Mouse (Mus musculus): ENCODE measurements around the gene Adcy3.

Gene Adcy3

GRCm38 (mm10) chr12:4180507-4180906, 47.6 kb downstream of the Adcy3 start:
- no peak for DNase-seq (ENCODE audit: low spot score)

GRCm38 (mm10) chr12:4184648-4185047, 51.7 kb downstream of the Adcy3 start:
- DNase-seq (ENCODE audit: low spot score), result no peak

GRCm38 (mm10) chr12:4188171-4189059, 55.5 kb downstream of the Adcy3 start:
- peak; percentile 58 for DNase-seq (ENCODE audit: low spot score)

GRCm38 (mm10) chr12:4189060-4189447, 56.2 kb downstream of the Adcy3 start:
- DNase-seq (ENCODE audit: low spot score), result no peak

GRCm38 (mm10) chr12:4192514-4192913, 59.6 kb downstream of the Adcy3 start:
- no peak for DNase-seq (ENCODE audit: low spot score)

- no peak for DNase-seq (ENCODE audit: low spot score)
Observed at GRCm38 (mm10) chr12:4193025-4193740, 60.3 kb downstream of the Adcy3 start.

- DNase-seq (ENCODE audit: low spot score), result no peak
Observed at GRCm38 (mm10) chr12:4194643-4195042, 61.7 kb downstream of the Adcy3 start.

- no peak for DNase-seq (ENCODE audit: low spot score)
Observed at GRCm38 (mm10) chr12:4198702-4199101, 65.8 kb downstream of the Adcy3 start.

- DNase-seq (ENCODE audit: low spot score), result no peak
Observed at GRCm38 (mm10) chr12:4199271-4199670, 66.4 kb downstream of the Adcy3 start.

- no peak for DNase-seq (ENCODE audit: low spot score)
Observed at GRCm38 (mm10) chr12:4201454-4202200, 68.7 kb downstream of the Adcy3 start.

- no peak for DNase-seq (ENCODE audit: low spot score)
Observed at GRCm38 (mm10) chr12:4202206-4202605, 69.3 kb downstream of the Adcy3 start.

- no peak for DNase-seq (ENCODE audit: low spot score)
Observed at GRCm38 (mm10) chr12:4206106-4206505, 73.2 kb downstream of the Adcy3 start.

- peak; percentile 38 for DNase-seq (ENCODE audit: low spot score)
Observed at GRCm38 (mm10) chr12:4208405-4209133, 75.7 kb downstream of the Adcy3 start.

- no peak for DNase-seq (ENCODE audit: low spot score)
Observed at GRCm38 (mm10) chr12:4209196-4209595, 76.3 kb downstream of the Adcy3 start.

GRCm38 (mm10) chr12:4211174-4211573, 78.3 kb downstream of the Adcy3 start:
- no peak for DNase-seq (ENCODE audit: low spot score)

GRCm38 (mm10) chr12:4212908-4213307, 80.0 kb downstream of the Adcy3 start:
- no peak for DNase-seq (ENCODE audit: low spot score)

- no peak for DNase-seq (ENCODE audit: low spot score)
Observed at GRCm38 (mm10) chr12:4230156-4230555, 97.3 kb downstream of the Adcy3 start.

- DNase-seq (ENCODE audit: low spot score), result no peak
Observed at GRCm38 (mm10) chr12:4232777-4233176, 99.9 kb downstream of the Adcy3 start.

- DNase-seq (ENCODE audit: low spot score), result peak; percentile 90
Observed at GRCm38 (mm10) chr12:4233572-4234508, 100.9 kb downstream of the Adcy3 start, which contains the start of the genes Ptrhd1 and Cenpo. TSS of gene Ptrhd1 (plus strand) at chr12:4234027. TSS of gene Cenpo (minus strand) at chr12:4234294.

GRCm38 (mm10) chr12:4237481-4237880, 104.6 kb downstream of the Adcy3 start:
- DNase-seq (ENCODE audit: low spot score), result no peak

All from urinary bladder, postnatal 25 days (tissue).